Mouse (Mus musculus): Measurements from ENCODE around the gene 1110017D15Rik. TPM values are rescaled to one million over a fixed set of nuclear protein-coding genes. Genes with fewer than 3 reads are reported as not detected.

The 1110017D15Rik gene
- polyA plus RNA-seq, 1 experiment, result 0.11 TPM

- DNase-seq, result no peak
- Histone ChIP-seq H3K4me1 (ENCODE audit: control insufficient read depth, insufficient read depth, low read length) (peaks cover 39% of the 10 kb centered on the region), H3K36me3 (ENCODE audit: control insufficient read depth, insufficient read depth, low read length) (no peaks in the 10 kb centered on the region), H3K4me3 (ENCODE audit: insufficient read depth, low read depth, low read length) (no peak overlapping the region), H3K27ac (ENCODE audit: insufficient read depth, low read depth, low read length) (no peak overlapping the region), H3K27me3 (replicated peaks; ENCODE audit: control insufficient read depth, insufficient read depth, low read length) (no peaks in the 10 kb centered on the region)
- 47% methylated on average over 72 of the region's 72 CpGs for WGBS
- no peak for TF ChIP-seq POLR2A (IDR thresholded peaks at IDR 0.05; ENCODE audit: low read depth, low read length)
- TF ChIP-seq CTCF (conservative IDR thresholded peaks at IDR 0.05; ENCODE audit: insufficient read depth, insufficient read length, low read depth, low read length), result no peak
Observed at GRCm38 (mm10) chr4:41497995-41498845, 18.9 kb downstream of the 1110017D15Rik start.

DNA sequence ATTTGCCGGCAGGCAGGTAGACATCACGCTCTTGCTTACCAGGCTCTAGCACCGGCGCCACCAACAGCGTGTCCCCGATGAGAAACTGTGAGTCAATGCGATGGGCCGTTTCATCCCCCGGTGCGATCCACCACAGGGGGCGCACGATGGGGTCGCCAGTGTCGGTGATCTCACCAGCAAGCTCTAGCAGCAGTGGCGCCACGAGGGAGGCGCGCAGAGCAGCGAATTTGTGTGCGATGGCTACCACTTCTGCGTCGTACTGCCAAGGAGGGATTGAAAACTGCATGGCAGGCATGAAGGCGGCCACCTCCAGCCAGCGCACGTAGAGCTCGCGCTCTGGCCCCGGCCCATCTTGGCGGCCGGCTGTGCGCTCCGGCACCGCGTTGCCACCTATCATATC is 19.6 kb downstream of the 1110017D15Rik start:
- peaks cover 42% of the 10 kb centered on the region for H3K4me1 ChIP-seq (ENCODE audit: control insufficient read depth, insufficient read depth, low read length)
- H3K27me3 ChIP-seq (replicated peaks; ENCODE audit: control insufficient read depth, insufficient read depth, low read length), result no peaks in the 10 kb centered on the region
- no peak for DNase-seq
- 37% methylated on average over 34 of the region's 34 CpGs for WGBS
- H3K27ac ChIP-seq (ENCODE audit: insufficient read depth, low read depth, low read length), result no peak overlapping the region
- TF ChIP-seq POLR2A (IDR thresholded peaks at IDR 0.05; ENCODE audit: low read depth, low read length) (no peak), CTCF (conservative IDR thresholded peaks at IDR 0.05; ENCODE audit: insufficient read depth, insufficient read length, low read depth, low read length) (no peak)
- H3K36me3 ChIP-seq (ENCODE audit: control insufficient read depth, insufficient read depth, low read length), result no peaks in the 10 kb centered on the region
- H3K4me3 ChIP-seq (ENCODE audit: insufficient read depth, low read depth, low read length), result no peak overlapping the region

DNA sequence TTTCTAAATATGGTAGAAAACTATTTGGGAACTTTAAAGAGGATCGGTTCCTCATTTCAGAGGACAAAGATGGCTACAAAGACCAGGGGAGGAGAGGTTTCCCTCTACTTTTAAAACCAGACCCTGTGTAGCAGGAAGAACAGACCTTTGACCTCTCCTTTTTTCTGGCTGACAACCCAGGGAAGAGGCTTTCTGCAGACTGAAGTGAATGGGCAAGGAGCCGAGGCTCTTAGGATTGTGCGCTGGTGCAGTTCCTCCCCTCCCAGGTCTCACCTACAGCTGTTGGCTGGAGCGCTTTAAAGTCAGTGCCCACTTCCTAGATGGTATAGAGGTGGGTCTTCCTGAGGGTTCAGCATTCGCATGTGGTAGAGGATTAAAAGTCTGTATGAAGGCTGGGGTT is 20.1 kb downstream of the 1110017D15Rik start:
- peak; percentile 91 for DNase-seq
- Histone ChIP-seq H3K36me3 (ENCODE audit: control insufficient read depth, insufficient read depth, low read length) (no peaks in the 10 kb centered on the region), H3K27me3 (replicated peaks; ENCODE audit: control insufficient read depth, insufficient read depth, low read length) (no peaks in the 10 kb centered on the region), H3K27ac (ENCODE audit: insufficient read depth, low read depth, low read length) (no peak overlapping the region), H3K4me3 (ENCODE audit: insufficient read depth, low read depth, low read length) (no peak overlapping the region), H3K4me1 (ENCODE audit: control insufficient read depth, insufficient read depth, low read length) (peaks cover 42% of the 10 kb centered on the region)
- 57% methylated on average over 5 of the region's 5 CpGs for WGBS
- TF ChIP-seq POLR2A (IDR thresholded peaks at IDR 0.05; ENCODE audit: low read depth, low read length) (no peak), CTCF (conservative IDR thresholded peaks at IDR 0.05; ENCODE audit: insufficient read depth, insufficient read length, low read depth, low read length) (no peak)

DNA sequence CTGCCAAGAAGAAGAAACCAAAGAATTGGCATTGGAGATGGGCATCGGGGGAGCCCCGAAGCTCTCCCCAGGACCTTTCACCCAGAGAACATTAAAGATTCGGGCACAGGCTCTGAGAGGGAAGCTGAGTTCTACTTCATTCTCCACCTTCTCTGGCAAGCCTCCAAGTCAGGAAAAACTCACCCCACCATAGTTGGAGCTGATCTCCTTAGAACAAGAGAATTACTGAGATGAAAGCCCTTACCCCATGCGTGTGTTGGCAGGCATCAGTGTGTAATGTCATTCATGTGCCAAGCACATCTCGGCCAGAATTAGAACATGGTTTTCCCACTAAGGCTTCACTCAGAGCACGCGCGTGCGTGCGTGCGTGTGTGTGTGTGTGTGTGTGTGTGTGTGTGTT is 21.3 kb downstream of the 1110017D15Rik start:
- H3K27ac ChIP-seq (ENCODE audit: insufficient read depth, low read depth, low read length), result no peak overlapping the region
- no peak for DNase-seq
- TF ChIP-seq CTCF (conservative IDR thresholded peaks at IDR 0.05; ENCODE audit: insufficient read depth, insufficient read length, low read depth, low read length) (no peak), POLR2A (IDR thresholded peaks at IDR 0.05; ENCODE audit: low read depth, low read length) (no peak)
- 74% methylated on average over 11 of the region's 11 CpGs for WGBS
- no peaks in the 10 kb centered on the region for H3K27me3 ChIP-seq (replicated peaks; ENCODE audit: control insufficient read depth, insufficient read depth, low read length)
- H3K36me3 ChIP-seq (ENCODE audit: control insufficient read depth, insufficient read depth, low read length), result no peaks in the 10 kb centered on the region
- H3K4me1 ChIP-seq (ENCODE audit: control insufficient read depth, insufficient read depth, low read length), result peaks cover 39% of the 10 kb centered on the region
- no peak overlapping the region for H3K4me3 ChIP-seq (ENCODE audit: insufficient read depth, low read depth, low read length)

- TF ChIP-seq CTCF (conservative IDR thresholded peaks at IDR 0.05; ENCODE audit: insufficient read depth, insufficient read length, low read depth, low read length), result no peak
- no peak for TF ChIP-seq POLR2A (IDR thresholded peaks at IDR 0.05; ENCODE audit: low read depth, low read length)
- WGBS, result 88% methylated on average over 4 of the region's 4 CpGs
- peak overlapping the region; percentile 13; the same call in 1 of the 2 replicates for H3K27ac ChIP-seq (ENCODE audit: insufficient read depth, low read depth, low read length)
- H3K4me1 ChIP-seq (ENCODE audit: control insufficient read depth, insufficient read depth, low read length), result peaks cover 39% of the 10 kb centered on the region
- no peaks in the 10 kb centered on the region for H3K27me3 ChIP-seq (replicated peaks; ENCODE audit: control insufficient read depth, insufficient read depth, low read length)
- H3K4me3 ChIP-seq (ENCODE audit: insufficient read depth, low read depth, low read length), result no peak overlapping the region
- H3K36me3 ChIP-seq (ENCODE audit: control insufficient read depth, insufficient read depth, low read length), result no peaks in the 10 kb centered on the region
- no peak for DNase-seq
Observed at GRCm38 (mm10) chr4:41495076-41495475, 22.1 kb downstream of the 1110017D15Rik start.

DNA sequence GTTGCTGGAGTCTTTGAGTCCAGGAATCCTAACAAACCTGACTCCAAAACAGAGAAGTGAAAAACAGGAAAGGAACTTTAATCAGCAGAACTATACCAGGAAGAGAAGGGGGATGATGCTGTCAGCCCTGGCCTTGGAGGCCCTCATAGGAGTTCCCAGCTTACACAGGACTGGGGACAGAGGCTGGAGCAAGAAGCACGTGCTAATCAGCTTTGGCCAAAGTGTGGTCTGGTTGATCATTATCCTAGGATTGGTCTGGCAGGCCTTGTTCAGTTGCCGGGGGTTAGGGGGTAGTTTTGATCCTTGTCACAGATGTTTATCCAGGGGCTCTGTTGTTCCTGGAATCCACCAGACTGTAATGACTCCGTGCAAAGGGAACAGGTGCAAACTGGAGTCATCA is 22.8 kb downstream of the 1110017D15Rik start:
- peaks cover 33% of the 10 kb centered on the region for H3K4me1 ChIP-seq (ENCODE audit: control insufficient read depth, insufficient read depth, low read length)
- TF ChIP-seq CTCF (conservative IDR thresholded peaks at IDR 0.05; ENCODE audit: insufficient read depth, insufficient read length, low read depth, low read length) (no peak), POLR2A (IDR thresholded peaks at IDR 0.05; ENCODE audit: low read depth, low read length) (no peak)
- peak; percentile 92 for DNase-seq
- H3K36me3 ChIP-seq (ENCODE audit: control insufficient read depth, insufficient read depth, low read length), result no peaks in the 10 kb centered on the region
- H3K27me3 ChIP-seq (replicated peaks; ENCODE audit: control insufficient read depth, insufficient read depth, low read length), result no peaks in the 10 kb centered on the region
- no peak overlapping the region for H3K4me3 ChIP-seq (ENCODE audit: insufficient read depth, low read depth, low read length)
- 0 out of 2 replicates have a peak overlapping the region, but pooled peaks have one; percentile 36 for H3K27ac ChIP-seq (ENCODE audit: insufficient read depth, low read depth, low read length)
- 19% methylated on average over 3 of the region's 3 CpGs for WGBS

DNA sequence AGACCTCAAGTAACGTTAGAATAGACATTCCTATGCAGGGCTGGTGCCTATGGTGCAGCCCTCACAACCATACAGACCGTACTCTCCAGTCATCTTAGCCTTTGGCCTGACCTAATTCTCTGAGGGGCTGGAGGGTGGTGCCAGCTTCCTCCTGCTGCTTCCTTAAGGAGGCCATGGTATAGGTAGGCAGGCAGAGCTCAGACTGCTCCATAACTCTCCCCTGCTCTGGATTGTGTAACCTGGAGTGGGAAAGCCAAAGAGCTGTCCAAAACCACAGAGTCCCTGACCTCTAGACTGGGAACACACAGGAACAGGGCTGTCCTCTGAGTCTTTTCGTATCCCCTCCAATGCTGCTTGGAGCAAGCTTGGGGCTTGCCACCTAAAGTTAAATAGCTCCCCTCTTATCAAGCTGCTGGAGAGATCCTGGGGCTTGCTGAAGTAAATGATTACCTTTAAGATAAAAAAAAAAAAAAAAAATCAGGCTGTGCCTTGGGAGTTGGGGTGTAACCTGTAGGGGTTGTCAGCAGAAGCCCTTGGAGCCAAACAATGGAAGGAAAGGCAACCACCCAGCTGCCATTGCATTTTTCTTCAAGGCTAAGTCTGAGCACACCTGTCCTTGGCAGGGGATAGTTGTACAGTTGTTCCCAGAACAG is 23.5 kb downstream of the 1110017D15Rik start:
- WGBS, result 48% methylated on average over 3 of the region's 3 CpGs
- Histone ChIP-seq H3K4me1 (ENCODE audit: control insufficient read depth, insufficient read depth, low read length) (peaks cover 30% of the 10 kb centered on the region), H3K27ac (ENCODE audit: insufficient read depth, low read depth, low read length) (peak overlapping the region; percentile 55; the same call in 1 of the 2 replicates), H3K27me3 (replicated peaks; ENCODE audit: control insufficient read depth, insufficient read depth, low read length) (no peaks in the 10 kb centered on the region), H3K4me3 (ENCODE audit: insufficient read depth, low read depth, low read length) (no peak overlapping the region), H3K36me3 (ENCODE audit: control insufficient read depth, insufficient read depth, low read length) (no peaks in the 10 kb centered on the region)
- TF ChIP-seq CTCF (conservative IDR thresholded peaks at IDR 0.05; ENCODE audit: insufficient read depth, insufficient read length, low read depth, low read length) (no peak), POLR2A (IDR thresholded peaks at IDR 0.05; ENCODE audit: low read depth, low read length) (no peak)
- DNase-seq, result peak; percentile 34

Data from kidney, adult 2 months (tissue).